8 mouse cellular contexts compared by ENCODE assay signal in the genomic region with DNA sequence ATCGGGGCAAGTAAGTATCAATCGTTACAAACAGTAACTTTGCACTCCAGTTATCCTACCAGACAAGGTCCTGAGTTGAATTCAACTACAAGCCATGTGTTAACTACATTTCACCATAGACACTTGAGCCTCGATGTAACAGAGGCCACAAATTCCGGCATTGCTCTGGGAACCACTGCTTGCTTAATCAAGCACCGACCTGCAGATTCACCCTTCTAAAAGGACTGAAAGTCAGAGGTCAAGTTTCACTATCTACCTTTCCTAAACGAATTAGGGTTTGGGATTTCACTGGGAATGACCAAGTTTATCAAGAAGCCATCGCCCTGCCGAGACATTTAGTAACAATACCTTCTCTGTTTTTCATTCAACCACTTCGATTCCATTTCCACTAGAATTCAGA. TPM values are rescaled to one million over a fixed set of nuclear protein-coding genes. Genes with fewer than 3 reads are reported as not detected.
A peak's percentile ranks its signal among the peaks of the same experiment; 100 is the strongest.
DNase-seq lines count a peak whose midpoint lies in the region; TF ChIP-seq lines count a peak whose summit lies in the region.

No protein-coding gene starts in this region.

- WGBS in hindbrain, embryonic 10.5 days: 67% methylated on average over 9 of the region's 9 CpGs
- WGBS in midbrain, embryonic 10.5 days: 76% methylated on average over 9 of the region's 9 CpGs

- peak overlapping the region; percentile 98 for H3K9ac ChIP-seq in MEL (ENCODE audit: control insufficient read depth, low read depth, low read length, poor library complexity, severe bottlenecking)

- H3K4me1 ChIP-seq in MEL (ENCODE audit: control insufficient read depth in 1 of 2, insufficient read depth in 2 of 2, low read length in 2 of 2): peaks cover 5 to 19% of the 10 kb centered on the region in 2 experiments
- H3K4me1 ChIP-seq in hindbrain, embryonic 10.5 days (replicated peaks): peaks cover 40% of the 10 kb centered on the region
- peaks cover 37% of the 10 kb centered on the region for H3K4me1 ChIP-seq in midbrain, embryonic 10.5 days

- H3K79me2 ChIP-seq in MEL (ENCODE audit: control insufficient read depth, insufficient read depth, low read length, poor library complexity): peaks cover 57% of the 10 kb centered on the region

- no peak for TF ChIP-seq CTCF in gastrocnemius, adult 2 months (IDR thresholded peaks at IDR 0.05)
- no peak for TF ChIP-seq CTCF in MEL (IDR thresholded peaks at IDR 0.05 in 2 of 3, conservative IDR thresholded peaks at IDR 0.05 in 1 of 3; ENCODE audit: control insufficient read depth in 1 of 3, insufficient read depth in 1 of 3, low read depth in 2 of 3, low read length in 3 of 3, poor library complexity in 1 of 3, severe bottlenecking in 1 of 3)

- H3K27ac ChIP-seq in gastrocnemius, adult 2 months: peak overlapping the region; percentile 97
- H3K27ac ChIP-seq in MEL (ENCODE audit: control insufficient read depth, low read depth, low read length): peak overlapping the region; percentile 17
- H3K27ac ChIP-seq in hindbrain, embryonic 10.5 days: no peak overlapping the region
- H3K27ac ChIP-seq in midbrain, embryonic 10.5 days (replicated peaks): no peak overlapping the region

- TF ChIP-seq POLR2A in MEL (IDR thresholded peaks at IDR 0.05; ENCODE audit: control insufficient read depth in 1 of 2, insufficient read depth in 1 of 2, low read depth in 1 of 2, low read length in 2 of 2, poor library complexity in 1 of 2): no peak

- DNase-seq in gastrocnemius, adult 2 months: peak; percentile 36
- DNase-seq in gastrocnemius, postnatal 14 days: no peak
- peak; percentile 63 for DNase-seq in MEL (ENCODE audit: low read depth, low spot score)
- no peak for DNase-seq in hindbrain, embryonic 10.5 days (ENCODE audit: low spot score)
- no peak for DNase-seq in midbrain, embryonic 10.5 days (ENCODE audit: low spot score)
- no peak for DNase-seq in cerebellum, adult 8-10 months
- DNase-seq in frontal cortex, postnatal 10 days (ENCODE audit: low spot score in 2 of 2): no peak
- no peak for DNase-seq in left cerebral cortex, postnatal 4 days

- H3K9me3 ChIP-seq in MEL (replicated peaks; ENCODE audit: insufficient read depth, low read length): no peaks in the 10 kb centered on the region
- H3K9me3 ChIP-seq in hindbrain, embryonic 10.5 days: no peaks in the 10 kb centered on the region
- no peaks in the 10 kb centered on the region for H3K9me3 ChIP-seq in midbrain, embryonic 10.5 days (replicated peaks)

- peaks cover 2 to 33% of the 10 kb centered on the region in 2 experiments; a peak in 3 of 4 replicates for H3K36me3 ChIP-seq in MEL (ENCODE audit: control insufficient read depth in 1 of 2, insufficient read depth in 2 of 2, low read length in 2 of 2)
- H3K36me3 ChIP-seq in hindbrain, embryonic 10.5 days: peaks cover 29% of the 10 kb centered on the region
- peaks cover 25% of the 10 kb centered on the region for H3K36me3 ChIP-seq in midbrain, embryonic 10.5 days

- TF ChIP-seq EP300 in MEL (IDR thresholded peaks at IDR 0.05; ENCODE audit: low read depth in 1 of 2, low read length in 2 of 2): no peak

- no peaks in the 10 kb centered on the region for H3K27me3 ChIP-seq in MEL (ENCODE audit: control insufficient read depth in 1 of 2, insufficient read depth in 2 of 2, low read length in 2 of 2)
- no peaks in the 10 kb centered on the region for H3K27me3 ChIP-seq in hindbrain, embryonic 10.5 days (ENCODE audit: insufficient read depth, poor library complexity, severe bottlenecking)
- H3K27me3 ChIP-seq in midbrain, embryonic 10.5 days (ENCODE audit: low read depth, poor library complexity, severe bottlenecking): no peaks in the 10 kb centered on the region

- intact Hi-C loops in gastrocnemius, adult 2 months (cut with DNase I): no loop called here
- intact Hi-C loops in gastrocnemius, postnatal 14 days (cut with DNase I; ENCODE audit: low total_unique reads): loop anchor here (5.0 kb wide), 1 partner anchor 35 kb away; no protein-coding TSS in a partner anchor
- intact Hi-C loops in left cerebral cortex, postnatal 4 days (cut with DNase I): loop anchor here (5.0 kb wide), 1 partner anchor 50 kb away; no protein-coding TSS in a partner anchor

- H3K4me3 ChIP-seq in gastrocnemius, adult 2 months: peak overlapping the region; percentile 99
- H3K4me3 ChIP-seq in MEL (ENCODE audit: control insufficient read depth in 1 of 2, insufficient read depth in 1 of 2, low read depth in 2 of 2, low read length in 2 of 2): peak overlapping the region; percentile 77 to 86
- peak overlapping the region; percentile 84 for H3K4me3 ChIP-seq in hindbrain, embryonic 10.5 days
- peak overlapping the region; percentile 99 for H3K4me3 ChIP-seq in midbrain, embryonic 10.5 days

- no peak for TF ChIP-seq RAD21 in MEL (IDR thresholded peaks at IDR 0.05; ENCODE audit: low read depth, low read length)

TF ChIP-seq in MEL, 35 proteins besides CTCF, POLR2A, EP300 and RAD21:
- TF ChIP-seq SMC3 (IDR thresholded peaks at IDR 0.05; ENCODE audit: low read depth, low read length) (no peak), SIN3A (IDR thresholded peaks at IDR 0.05; ENCODE audit: low read length) (peak; percentile 24; the same call in 1 of the 2 replicates), MXI1 (IDR thresholded peaks at IDR 0.05; ENCODE audit: low read depth, low read length) (peak; percentile 53)

RNA-seq across cellular contexts. Expression of a gene that starts 2.0 kb away (rescaled TPM):
- total RNA-seq in gastrocnemius, adult 2 months (2021): 100 to 1,000 TPM in 1 of 2 experiments, 10 to 100 TPM in 1; 65.4 to 115 TPM
- 100 to 1,000 TPM in 1 of 2 experiments, 10 to 100 TPM in 1; 92.1 to 106 TPM for total RNA-seq in gastrocnemius, postnatal 14 days (2021)
- 21.4 and 23.7 TPM in 2 replicates for total RNA-seq in MEL (2012; rRNA removed)
- 10 to 100 TPM in 1 of 2 experiments, not detected in 1; 41.9 TPM for polyA plus RNA-seq in MEL (2012; ENCODE audit: insufficient read depth in 1 of 2, insufficient read length in 2 of 2, low read depth in 1 of 2, low replicate concordance in 2 of 2, missing spikeins in 1 of 2)
- polyA plus RNA-seq in hindbrain, embryonic 10.5 days (2016; fragmentation: Nextera tagmentation; extraction: Ambion mirVana): 13.8 and 14.4 TPM in 2 replicates
- polyA plus RNA-seq in midbrain, embryonic 10.5 days (2016; fragmentation: Nextera tagmentation; extraction: Ambion mirVana): 13.8 and 14.3 TPM in 2 replicates
- 10 to 100 TPM; 60.7 to 67.6 TPM for total RNA-seq in left cerebral cortex, postnatal 4 days (2021)

RNA-seq across cellular contexts. Expression of a gene that starts 40.9 kb away (rescaled TPM):
- total RNA-seq in gastrocnemius, adult 2 months (2021): 1 to 10 TPM; 8.2 to 8.5 TPM
- 10 to 100 TPM; 11.0 to 11.9 TPM for total RNA-seq in gastrocnemius, postnatal 14 days (2021)
- 13.1 and 14.6 TPM in 2 replicates for total RNA-seq in MEL (2012; rRNA removed)
- 10 to 100 TPM; 13.6 to 40.0 TPM for polyA plus RNA-seq in MEL (2012; ENCODE audit: insufficient read depth in 1 of 2, insufficient read length in 2 of 2, low read depth in 1 of 2, low replicate concordance in 2 of 2, missing spikeins in 1 of 2)
- 28.7 and 31.9 TPM in 2 replicates for polyA plus RNA-seq in hindbrain, embryonic 10.5 days (2016; fragmentation: Nextera tagmentation; extraction: Ambion mirVana)
- polyA plus RNA-seq in midbrain, embryonic 10.5 days (2016; fragmentation: Nextera tagmentation; extraction: Ambion mirVana): 28.9 and 30.3 TPM in 2 replicates
- total RNA-seq in left cerebral cortex, postnatal 4 days (2021): 10 to 100 TPM; 19.7 to 22.7 TPM

Comparison
In these comparisons a context has a peak if more than half of its experiments do, and no peak if none do; other contexts are left out.
1. DNase-seq: peak in gastrocnemius, adult 2 months (single experiment) and MEL (single experiment); none in gastrocnemius, postnatal 14 days (single experiment), hindbrain, embryonic 10.5 days (single experiment), midbrain, embryonic 10.5 days (single experiment), cerebellum, adult 8-10 months (single experiment), frontal cortex, postnatal 10 days (0 of 2) and left cerebral cortex, postnatal 4 days (single experiment).
2. H3K27ac ChIP-seq: peak in gastrocnemius, adult 2 months (single experiment) and MEL (single experiment); none in hindbrain, embryonic 10.5 days (single experiment) and midbrain, embryonic 10.5 days (single experiment).
3. Peak in every context shown above with its lines, with median percentiles within 50 percentile points of each other: H3K4me3 ChIP-seq.